Mouse (Mus musculus) frontal cortex, postnatal 36 days (tissue): ENCODE measurements around the gene Cadps.

Experiments used
- DNase-seq, 2 experiments: peaks; one replicate each; pipeline ENCODE4 v3.0.0; 2022; ENCODE audit warnings: low spot score in 2 of 2

Cadps gene

DNA sequence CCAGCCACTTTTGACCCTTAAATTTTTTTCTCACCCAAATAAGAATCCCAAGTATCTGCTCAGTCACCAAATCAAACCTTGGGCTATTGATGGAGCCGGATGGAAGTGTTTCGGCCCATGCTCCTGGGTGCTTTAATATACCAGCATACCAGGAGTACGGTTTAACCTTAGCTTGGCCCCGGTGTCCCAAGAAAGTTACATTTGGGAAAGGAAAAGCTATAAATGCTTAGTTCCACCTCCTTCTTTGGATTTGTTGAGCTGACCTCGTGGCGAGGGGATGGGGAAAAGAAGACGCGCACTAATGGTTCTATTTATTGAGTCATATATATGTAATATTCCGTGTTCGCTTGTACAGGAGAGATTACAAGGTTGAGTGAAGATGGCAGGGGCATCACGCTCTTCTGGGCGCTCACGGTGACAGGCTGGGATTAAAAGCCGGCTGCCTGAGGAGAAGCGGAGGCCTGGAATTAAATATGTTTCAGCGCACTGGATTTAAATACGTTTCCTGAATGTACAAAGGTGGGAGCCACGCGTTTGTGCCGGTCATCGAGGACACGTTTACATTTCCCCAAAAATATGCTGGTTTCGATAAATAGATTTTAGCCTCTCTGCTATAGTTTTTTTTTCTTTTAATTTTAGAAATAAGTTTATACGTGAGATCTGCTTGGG is 481.0 kb downstream of the Cadps start:
- DNase-seq = no peak

DNA sequence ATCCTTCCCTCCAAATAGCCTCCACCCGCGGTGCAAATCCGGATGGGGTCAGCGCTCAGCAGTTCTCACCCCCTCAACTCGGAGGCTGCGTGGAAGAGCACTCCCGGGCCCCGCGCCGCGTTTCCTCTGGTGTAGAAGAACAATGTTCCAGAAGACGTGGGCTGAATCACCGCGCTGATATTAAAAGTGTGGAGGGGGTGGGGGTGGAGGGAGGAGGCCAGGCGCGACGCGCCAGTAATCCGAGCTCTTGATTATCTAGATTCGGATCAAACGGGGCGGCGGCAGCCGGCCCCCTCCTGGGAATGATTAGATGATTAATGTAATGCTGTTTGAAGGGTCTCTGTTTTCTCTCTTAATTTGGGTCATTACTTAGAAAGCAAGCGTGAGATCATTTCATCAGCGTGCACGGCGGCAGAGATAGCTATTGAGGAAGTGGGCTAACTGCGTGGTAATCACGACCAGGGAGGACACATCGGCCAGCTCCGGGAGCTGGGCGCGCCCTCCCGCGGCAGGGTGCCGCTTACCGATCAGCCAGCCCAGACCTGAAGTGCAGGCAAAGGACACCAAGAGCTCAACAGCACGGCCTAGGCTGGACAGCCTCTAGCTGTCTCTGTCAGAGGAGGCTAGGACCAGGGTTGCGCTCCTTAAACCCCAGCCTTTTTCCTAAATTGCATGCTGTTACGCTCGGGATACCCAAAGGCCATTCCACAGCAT is 481.6 kb downstream of the Cadps start:
- DNase-seq = peak; percentile 16 to 34

DNA sequence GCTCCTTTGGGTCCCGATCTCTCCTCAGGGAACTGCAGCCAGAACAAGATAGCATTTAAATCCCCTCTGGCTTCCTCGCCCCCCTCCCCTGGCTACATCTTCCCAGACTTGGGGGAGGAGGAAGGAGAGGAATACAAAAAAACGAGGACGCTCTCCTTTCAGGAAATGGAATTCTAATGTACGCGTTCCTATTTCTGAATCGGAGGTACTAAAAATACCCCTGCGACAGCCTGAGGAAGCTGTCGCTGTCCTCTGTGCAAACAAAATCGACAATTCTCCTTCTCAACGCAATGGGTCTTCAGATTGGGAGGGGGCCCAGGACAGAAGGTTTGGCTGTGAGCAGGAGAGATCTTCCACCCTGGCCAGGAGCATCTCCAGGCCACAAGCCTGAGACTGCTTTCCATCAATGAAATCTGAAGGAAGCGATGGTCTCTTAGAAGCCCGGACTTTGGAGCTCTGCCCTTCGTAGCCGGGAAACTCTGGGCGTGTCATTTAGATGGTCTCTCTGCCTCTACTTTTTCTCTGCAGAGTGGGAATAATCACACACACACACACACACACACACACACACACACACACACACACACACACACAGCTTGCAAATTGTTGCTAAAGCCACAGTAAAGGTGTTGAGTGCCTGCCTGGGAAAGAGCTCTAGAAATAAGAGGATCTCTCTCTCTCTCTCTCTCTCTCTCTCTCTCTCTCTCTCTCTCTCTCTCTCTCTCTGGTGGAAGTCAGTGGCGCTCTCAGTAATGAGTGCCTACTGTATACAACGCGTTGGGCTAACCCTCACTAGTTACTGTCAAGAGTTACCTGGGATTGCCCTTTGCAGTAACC is 482.4 kb downstream of the Cadps start:
- peak; percentile 21 to 47 for DNase-seq

DNA sequence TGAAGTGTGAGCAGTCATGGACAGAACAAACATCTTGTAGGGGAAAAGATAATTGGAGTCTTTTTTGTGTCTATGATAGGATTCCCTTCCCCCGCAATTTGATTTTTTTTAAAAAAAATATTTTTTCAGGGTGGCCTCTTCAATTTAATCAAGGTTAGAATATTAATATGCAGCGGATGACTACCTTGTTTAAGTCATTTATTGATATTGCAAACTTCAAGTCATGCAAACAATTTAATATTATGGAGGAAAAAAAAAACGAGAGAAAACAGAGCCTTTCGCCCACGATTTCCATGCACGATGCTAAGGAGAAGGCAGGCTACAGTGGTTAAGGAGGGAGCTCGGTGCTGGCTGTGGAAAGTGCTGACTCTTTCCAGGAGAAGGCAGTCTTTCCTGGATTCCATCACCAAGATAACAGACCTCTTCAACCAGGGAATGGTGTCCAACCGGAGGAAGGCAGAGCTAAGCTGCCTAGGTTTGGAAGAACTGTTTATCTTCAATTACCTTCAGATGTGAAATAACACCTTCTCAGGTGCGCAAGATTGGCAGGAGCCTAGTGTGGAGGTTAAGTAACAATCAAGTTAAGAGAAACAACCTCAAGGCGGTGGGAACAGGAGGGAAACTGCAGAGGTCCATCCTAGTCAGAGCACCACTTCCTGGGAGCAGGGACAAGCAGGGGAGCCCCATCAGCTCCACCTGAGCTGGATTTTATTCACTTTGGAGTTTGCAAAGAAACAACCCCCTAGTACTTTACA is 483.9 kb downstream of the Cadps start:
- DNase-seq = no peak

DNA sequence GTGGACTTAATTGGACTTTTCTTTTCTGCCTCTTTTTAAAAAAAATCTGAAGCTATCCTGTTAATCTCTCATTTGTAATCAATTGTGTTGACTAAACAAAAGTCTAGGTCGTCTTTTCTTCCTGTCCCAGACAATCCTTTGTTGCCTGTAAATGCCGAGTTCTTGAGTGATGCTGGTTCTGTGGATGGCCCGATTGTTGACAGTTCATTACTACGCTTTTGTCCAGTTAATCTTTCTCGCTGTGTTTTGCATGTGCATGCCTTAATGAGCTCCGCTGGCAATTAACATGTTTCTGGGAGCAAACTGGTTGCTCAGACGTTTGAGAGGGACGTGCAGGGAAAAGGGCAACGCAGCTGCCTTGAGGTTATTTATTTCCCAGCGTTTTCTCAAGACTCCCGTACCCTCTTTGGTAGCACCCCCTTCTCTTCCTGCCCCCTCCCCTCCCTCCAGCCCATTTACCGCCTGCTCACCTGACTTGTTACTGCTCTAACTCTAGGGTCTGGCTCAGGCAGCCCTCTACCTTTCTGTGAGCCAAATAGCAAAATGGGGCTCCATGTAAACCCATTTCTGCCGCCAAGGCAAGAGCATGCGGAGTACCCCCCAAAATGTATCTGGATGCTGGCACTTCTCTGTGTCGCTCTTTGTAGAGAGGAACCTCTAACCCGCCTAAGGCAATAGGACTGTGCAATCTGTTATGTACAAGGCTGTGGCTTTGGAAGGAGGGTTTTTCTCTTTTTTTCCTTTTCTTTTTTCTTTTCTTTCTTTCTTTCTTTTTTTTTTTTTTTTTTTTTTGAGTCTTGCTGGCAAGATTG is 484.7 kb downstream of the Cadps start:
- DNase-seq = peak in 1 of 2 experiments; percentile 19

DNA sequence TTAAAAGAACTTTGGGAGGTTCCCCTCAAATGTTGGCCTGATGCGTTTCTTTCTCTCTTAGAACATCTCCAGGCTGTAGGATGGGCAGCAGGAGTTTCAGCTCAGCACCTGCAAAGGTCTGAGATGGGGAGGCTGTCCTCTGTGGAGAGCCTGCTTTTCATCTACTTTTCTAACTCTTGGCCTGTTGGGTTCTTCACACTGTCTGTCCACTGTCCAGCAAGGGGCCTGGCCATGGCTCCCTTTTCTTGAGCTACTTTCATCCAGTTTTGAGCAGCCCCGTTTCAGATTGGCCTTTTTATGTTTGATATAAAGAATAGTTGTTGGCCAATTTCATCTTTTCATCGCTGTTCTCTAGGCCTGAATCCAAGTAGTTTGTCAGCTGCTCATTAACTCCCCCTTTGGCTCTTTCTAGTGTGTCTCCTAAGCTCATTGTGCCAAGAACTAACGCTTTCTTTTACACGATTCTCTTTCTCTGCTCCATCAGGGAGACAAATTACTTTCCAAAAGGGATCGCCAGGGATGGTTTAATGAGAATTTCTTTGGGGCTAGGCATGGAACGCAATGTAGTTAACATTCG is 485.4 kb downstream of the Cadps start:
- DNase-seq = peak; percentile 17 to 43

DNA sequence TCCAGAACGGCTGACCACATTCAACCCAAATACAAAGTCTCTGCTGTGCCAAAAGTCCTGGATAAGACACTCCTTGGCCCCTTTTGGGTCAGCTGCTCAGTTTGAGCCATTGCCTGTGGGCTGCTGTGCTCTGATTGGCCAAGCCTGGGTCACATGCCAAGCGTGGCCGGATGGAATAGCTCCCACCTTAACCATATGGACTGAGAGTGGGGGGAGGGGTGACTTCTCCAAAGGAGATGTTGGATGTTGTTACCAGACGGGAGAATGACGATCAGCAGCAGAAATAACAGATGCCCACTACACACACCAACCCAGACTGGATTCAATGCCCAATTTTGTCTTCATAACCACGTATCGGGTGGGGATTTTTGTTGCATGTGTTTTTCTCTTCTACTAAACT is 488.0 kb downstream of the Cadps start:
- DNase-seq = no peak

DNA sequence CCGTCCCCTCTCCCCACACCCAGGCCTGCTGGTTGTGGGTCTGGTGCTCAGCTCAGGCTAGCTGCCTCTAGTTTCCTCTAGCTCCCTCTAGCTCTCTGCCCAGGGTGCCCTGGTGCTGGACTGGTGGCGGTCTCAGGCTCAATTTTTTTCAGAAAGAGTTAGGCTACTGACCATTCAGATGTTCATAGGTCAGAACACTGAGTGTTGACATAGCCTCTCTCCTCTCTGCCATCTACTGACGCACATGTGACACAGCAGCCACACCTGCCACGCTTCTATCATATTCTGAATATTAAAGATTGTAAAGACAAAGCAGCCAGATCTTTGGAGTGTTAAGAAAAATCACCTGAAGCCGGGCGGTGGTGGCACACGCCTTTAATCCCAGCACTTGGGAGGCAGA is 489.3 kb downstream of the Cadps start:
- DNase-seq = no peak
